Mouse (Mus musculus) liver, embryonic 14.5 days (tissue): ENCODE data around the gene Rap2a. TPM values are rescaled to one million over a fixed set of nuclear protein-coding genes. Genes with fewer than 3 reads are reported as not detected.

ENCODE experiments used
- ATAC-seq: fragments of 200-750 bp; cut with Nextera tagmentation; 2 replicates; pipeline ENCODE4 v1.8.0; 2017; ENCODE audit warnings: moderate number of reproducible peaks, mild to moderate bottlenecking, moderate library complexity; ENCODE audit not compliant: insufficient read depth
- DNase-seq, 3 experiments: peaks; one replicate each; pipeline ENCODE4 v3.0.0-alpha.2; 2012 to 2013; ENCODE audit warnings: low read depth in 3 of 3, low spot score in 3 of 3
- H3K27ac ChIP-seq: fragments of 300-500 bp; sonication (generic); 2 replicates; pipeline ENCODE4 v1.5.1; 2014; ENCODE audit warnings: moderate library complexity, mild to moderate bottlenecking, control low read depth, inconsistent platforms
- H3K27me3 ChIP-seq: fragments of 300-500 bp; sonication (generic); 2 replicates; pipeline ENCODE4 v1.6.1; 2014; ENCODE audit warnings: mild to moderate bottlenecking, low read length, moderate library complexity; ENCODE audit not compliant: control insufficient read depth, insufficient read depth
- H3K36me3 ChIP-seq: fragments of 300-500 bp; sonication (generic); replicated peaks from 2 replicates; pipeline ENCODE4 v1.6.1; 2014; ENCODE audit warnings: low read depth; ENCODE audit not compliant: control insufficient read depth, insufficient read depth
- H3K4me1 ChIP-seq, 2 experiments: fragments of 200-500 bp in 1 of 2; fragments of 300-500 bp in 1 of 2; sonication (generic) in 1 of 2; replicated peaks; 2 replicates each; pipeline ENCODE4 v1.6.1; 2012 to 2014; ENCODE audit warnings: antibody characterized with exemption in 1 of 2, inconsistent platforms in 1 of 2, low read length in 1 of 2; ENCODE audit not compliant: control insufficient read depth in 2 of 2, insufficient read depth in 2 of 2
- H3K4me2 ChIP-seq: fragments of 300-500 bp; sonication (generic); 2 replicates; pipeline ENCODE4 v1.6.1; 2014; ENCODE audit warnings: low read depth, mild to moderate bottlenecking, control low read depth, moderate library complexity
- H3K4me3 ChIP-seq, 2 experiments: fragments of 200-500 bp in 1 of 2; fragments of 300-500 bp in 1 of 2; sonication (generic) in 1 of 2; 2 replicates each; pipeline ENCODE4 v1.5.1; 2012 to 2014; ENCODE audit warnings: low read depth in 2 of 2, low read length in 2 of 2, mild to moderate bottlenecking in 2 of 2, control low read depth in 1 of 2, inconsistent platforms in 1 of 2, moderate library complexity in 1 of 2; ENCODE audit not compliant: insufficient read depth in 1 of 2
- H3K9ac ChIP-seq: fragments of 300-500 bp; sonication (generic); replicated peaks from 2 replicates; pipeline ENCODE4 v1.6.1; 2014; ENCODE audit warnings: mild to moderate bottlenecking, control low read depth, moderate library complexity
- H3K9me3 ChIP-seq: fragments of 300-500 bp; sonication (generic); 2 replicates; pipeline ENCODE4 v1.6.1; 2016; ENCODE audit warnings: low read length, mixed read lengths; ENCODE audit not compliant: control insufficient read depth
- CTCF ChIP-seq: IDR thresholded peaks from 2 replicates; pipeline ENCODE4 v1.5.1; 2016; ENCODE audit warnings: antibody characterized with exemption, low read depth, control low read depth
- EP300 ChIP-seq: IDR thresholded peaks from 2 replicates; pipeline ENCODE4 v1.6.1; 2016; ENCODE audit warnings: antibody characterized with exemption, low read depth
- WGBS: fragments of 180-500 bp; shearing (Covaris S2); extraction: QIAGEN DNeasy Blood & Tissue Kit; methylation state at CpG from one replicate; pipeline ENCODE4 v1.1.7; 2014; ENCODE audit not compliant: insufficient replicate concordance; 5-methylcytosine and 5-hydroxymethylcytosine counted together
- polyA plus RNA-seq, 2 experiments: library from polyadenylated mRNA; depleted of rRNA in 1 of 2; stranded (reverse) in 1 of 2; unstranded in 1 of 2; fragments of >200 nt; fragmentation: Nextera tagmentation in 1 of 2; extraction: Ambion mirVana in 1 of 2; gene quantifications; 2 replicates each; pipeline versions ENCODE4 v1.2.1 to v1.2.3; 2012 to 2014

The Rap2a gene
- polyA plus RNA-seq, 2 experiments, result 2.1 to 2.5 TPM

DNA sequence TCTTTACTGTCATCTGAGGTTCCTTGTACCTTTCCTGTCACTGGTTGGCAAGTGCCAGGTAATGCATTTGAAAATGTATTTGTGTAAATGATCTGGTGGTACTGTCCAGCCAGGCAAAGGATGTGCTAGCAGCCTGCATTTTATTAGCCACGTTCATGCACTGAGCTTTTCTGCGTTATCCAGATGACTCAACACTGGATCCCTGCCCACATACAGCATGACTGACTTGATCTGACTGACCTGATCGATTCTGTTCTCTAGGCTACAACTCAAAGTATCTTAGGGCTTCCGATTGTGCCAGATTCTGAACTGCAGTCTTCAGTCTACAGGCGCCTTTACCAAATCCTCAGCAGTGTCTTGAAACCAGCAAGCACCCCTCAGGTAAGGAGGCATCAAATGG is 40.5 kb downstream of the Rap2a start:
- Histone ChIP-seq H3K9me3 (no peaks in the 10 kb centered on the region), H3K4me2 (no peak overlapping the region), H3K9ac (no peak overlapping the region), H3K27ac (no peak overlapping the region), H3K27me3 (no peaks in the 10 kb centered on the region), H3K36me3 (no peaks in the 10 kb centered on the region), H3K4me1 (peaks cover 0 to 10% of the 10 kb centered on the region in 2 experiments; a peak in 1 of 4 replicates), H3K4me3 (no peak overlapping the region)
- no peak for DNase-seq
- no peak for TF ChIP-seq CTCF
- no peak for TF ChIP-seq EP300
- ATAC-seq, result no peak
- 66% methylated on average over 5 of the region's 5 CpGs for WGBS

DNA sequence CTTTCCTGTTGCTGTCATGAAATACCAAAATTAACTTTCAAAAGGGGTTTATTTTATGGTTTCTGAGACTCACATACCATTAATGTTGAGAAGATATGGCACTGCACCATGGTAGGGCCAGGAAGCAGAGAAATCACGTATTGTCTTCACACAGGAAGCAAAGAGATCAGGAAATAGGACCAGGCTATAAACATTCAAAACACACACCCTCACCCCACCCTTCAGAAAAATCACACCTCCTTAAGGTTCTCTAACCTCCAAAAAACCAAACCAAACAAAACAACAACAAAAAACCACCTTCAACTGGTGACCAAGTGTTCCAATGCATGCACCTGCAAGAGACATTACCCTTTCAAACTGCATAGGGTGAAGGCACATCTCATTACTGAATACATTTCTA is 41.7 kb downstream of the Rap2a start:
- Histone ChIP-seq H3K9me3 (no peaks in the 10 kb centered on the region), H3K9ac (no peak overlapping the region), H3K4me1 (peaks cover 0 to 12% of the 10 kb centered on the region in 2 experiments; a peak in 1 of 4 replicates), H3K36me3 (no peaks in the 10 kb centered on the region), H3K4me2 (no peak overlapping the region), H3K27me3 (no peaks in the 10 kb centered on the region), H3K27ac (no peak overlapping the region), H3K4me3 (no peak overlapping the region)
- WGBS, result 60% methylated on average over 1 of the region's 1 CpGs
- DNase-seq (no peak), ATAC-seq (no peak)
- no peak for TF ChIP-seq CTCF
- no peak for TF ChIP-seq EP300

DNA sequence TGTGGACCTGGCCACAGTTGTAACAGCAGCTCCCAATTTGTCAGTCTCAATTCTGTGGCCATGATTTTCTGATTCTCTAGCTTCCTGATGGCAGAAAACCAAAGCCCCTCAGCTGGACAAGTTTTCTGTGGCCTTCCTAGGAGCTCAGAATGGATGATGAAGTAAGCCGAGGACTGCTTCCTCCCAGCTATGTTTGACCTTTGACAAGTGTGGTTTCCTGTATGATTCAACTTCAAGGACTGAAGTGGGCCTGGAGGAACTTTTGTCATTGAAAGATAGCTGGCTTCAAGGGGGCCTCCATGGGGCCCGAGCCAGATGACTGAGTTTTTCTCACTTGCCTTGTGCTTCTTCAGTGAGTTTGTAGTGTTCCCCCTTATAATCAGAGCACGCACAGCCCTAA is 42.6 kb downstream of the Rap2a start:
- Histone ChIP-seq H3K36me3 (no peaks in the 10 kb centered on the region), H3K27ac (no peak overlapping the region), H3K9me3 (no peaks in the 10 kb centered on the region), H3K4me2 (no peak overlapping the region), H3K27me3 (no peaks in the 10 kb centered on the region), H3K9ac (no peak overlapping the region), H3K4me3 (no peak overlapping the region), H3K4me1 (peaks cover 0 to 15% of the 10 kb centered on the region in 2 experiments; a peak in 1 of 4 replicates)
- DNase-seq (peak in 1 of 3 experiments; percentile 9), ATAC-seq (peak; percentile 15; the same call in 1 of the 2 replicates)
- TF ChIP-seq EP300, result no peak
- TF ChIP-seq CTCF, result no peak
- whole genome bisulfite sequencing, result 5% methylated on average over 3 of the region's 3 CpGs

DNA sequence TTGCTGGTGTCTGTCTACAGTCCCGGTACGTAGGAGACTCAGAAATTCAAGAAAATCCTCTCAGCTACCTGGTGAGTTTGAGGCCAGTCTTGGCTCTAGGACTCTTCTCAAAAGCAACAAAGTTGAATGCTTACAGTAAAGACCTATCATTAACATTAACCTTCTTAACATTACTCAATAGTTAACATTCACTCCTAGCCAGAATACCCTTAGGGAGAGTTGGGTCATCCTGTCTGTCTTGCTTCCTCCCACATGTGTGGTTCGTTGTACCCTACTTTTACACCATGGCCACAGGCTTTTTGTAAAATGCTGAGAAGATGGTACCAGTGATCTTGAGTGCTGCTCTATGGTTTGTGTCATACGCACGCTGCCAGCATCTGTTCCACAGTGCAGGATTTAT is 45.1 kb downstream of the Rap2a start:
- WGBS, result 73% methylated on average over 5 of the region's 5 CpGs
- peaks cover 0 to 15% of the 10 kb centered on the region in 2 experiments; a peak in 1 of 4 replicates for H3K4me1 ChIP-seq
- TF ChIP-seq EP300 (no peak), CTCF (no peak)

DNA sequence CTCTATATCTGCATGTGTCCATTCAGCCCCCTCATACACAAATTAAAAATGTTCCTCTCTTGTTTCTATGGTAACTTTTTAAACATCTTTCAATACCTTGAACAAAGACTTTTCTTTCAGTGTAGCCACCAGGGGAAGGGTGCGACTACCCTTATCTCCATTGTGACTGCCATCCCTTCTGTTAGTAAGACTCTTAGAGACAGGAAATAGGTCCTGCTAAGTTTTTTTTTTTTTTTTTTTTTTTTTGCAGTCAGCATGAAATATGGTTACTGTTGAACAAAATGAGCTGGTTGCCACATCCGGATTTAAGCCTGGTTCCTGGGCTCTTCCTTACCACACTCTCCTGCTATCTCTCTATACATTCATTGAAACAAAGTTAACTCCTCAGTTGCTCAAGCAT is 47.4 kb downstream of the Rap2a start:
- H3K27me3 ChIP-seq, result no peaks in the 10 kb centered on the region
- WGBS, result 19% methylated on average over 2 of the region's 2 CpGs
- H3K9me3 ChIP-seq, result no peaks in the 10 kb centered on the region
- TF ChIP-seq CTCF (no peak), EP300 (no peak)
- H3K4me1 ChIP-seq, result peaks cover 0 to 15% of the 10 kb centered on the region in 2 experiments; a peak in 1 of 4 replicates
- DNase-seq (no peak), ATAC-seq (no peak)
- H3K4me2 ChIP-seq, result no peak overlapping the region
- H3K4me3 ChIP-seq, result no peak overlapping the region
- no peaks in the 10 kb centered on the region for H3K36me3 ChIP-seq
- H3K9ac ChIP-seq, result no peak overlapping the region
- H3K27ac ChIP-seq, result no peak overlapping the region

More for the DNA sequence above, 45.1 kb downstream of the Rap2a start:
- Histone ChIP-seq H3K4me3 (no peak overlapping the region), H3K36me3 (no peaks in the 10 kb centered on the region), H3K9me3 (no peaks in the 10 kb centered on the region), H3K27me3 (no peaks in the 10 kb centered on the region), H3K4me2 (no peak overlapping the region), H3K9ac (no peak overlapping the region), H3K27ac (no peak overlapping the region)
- ATAC-seq (no peak), DNase-seq (no peak)
